Mouse (Mus musculus) G1E (cell line): ENCODE data around the gene Tmod4. TPM values are rescaled to one million over a fixed set of nuclear protein-coding genes. Genes with fewer than 3 reads are reported as not detected.

Experiments
- ATAC-seq: 2 replicates; pipeline ENCODE4 v1.8.0; 2016; ENCODE audit warnings: mild to moderate bottlenecking; ENCODE audit not compliant: insufficient number of reproducible peaks, poor library complexity, low FRiP score, severe bottlenecking; ENCODE audit errors: extremely low read depth
- DNase-seq: peaks from one replicate; pipeline ENCODE4 v3.0.0; 2012; ENCODE audit warnings: low spot score
- H3K27me3 ChIP-seq: 2 replicates; pipeline ENCODE4 v1.6.1; 2012; ENCODE audit warnings: mild to moderate bottlenecking, low read length, inconsistent platforms; ENCODE audit not compliant: insufficient read depth
- H3K36me3 ChIP-seq: replicated peaks from 2 replicates; pipeline ENCODE3; 2012; ENCODE audit warnings: mild to moderate bottlenecking, inconsistent platforms
- H3K4me1 ChIP-seq: 2 replicates; pipeline ENCODE4 v1.6.1; 2012; ENCODE audit warnings: low read depth, low read length, inconsistent platforms, mixed read lengths; ENCODE audit not compliant: insufficient read depth
- H3K4me3 ChIP-seq: 2 replicates; pipeline ENCODE4 v1.5.1; 2012; ENCODE audit warnings: low read depth, mild to moderate bottlenecking, inconsistent platforms, low read length, moderate library complexity, mixed read lengths
- H3K9me3 ChIP-seq: replicated peaks from 2 replicates; pipeline ENCODE4 v1.6.1; 2012; ENCODE audit warnings: inconsistent platforms
- CTCF ChIP-seq: IDR thresholded peaks from 2 replicates; pipeline ENCODE4 v1.5.1; 2012; ENCODE audit warnings: low read depth, low read length, inconsistent platforms, mixed read lengths
- GATA1 ChIP-seq: IDR thresholded peaks from 2 replicates; pipeline ENCODE4 v1.6.1; 2012; ENCODE audit warnings: borderline replicate concordance, low read length, inconsistent platforms, mixed read lengths
- GATA2 ChIP-seq: IDR thresholded peaks from 2 replicates; pipeline ENCODE4 v1.6.1; 2012; ENCODE audit warnings: low read depth, low read length, inconsistent platforms, borderline replicate concordance
- POLR2AphosphoS5 ChIP-seq: IDR thresholded peaks from 2 replicates; pipeline ENCODE4 v1.6.1; 2012; ENCODE audit warnings: low read depth, low read length, inconsistent platforms; ENCODE audit not compliant: insufficient replicate concordance
- TAL1 ChIP-seq: conservative IDR thresholded peaks from 2 replicates; pipeline ENCODE4 v1.6.1; 2012; ENCODE audit warnings: low read depth, low read length, inconsistent platforms, mixed read lengths
- polyA plus RNA-seq: library from polyadenylated mRNA; stranded (reverse); fragments of >175 nt; gene quantifications from 2 replicates; pipeline ENCODE4 v1.2.3, GENCODE M21; 2012
- total RNA-seq, 2 experiments: library from RNA; stranded (forward) in 1 of 2; stranded (reverse) in 1 of 2; fragments of 200-1000 nt in 1 of 2; fragments of >200 nt in 1 of 2; fragmentation: Nextera tagmentation in 1 of 2; gene quantifications; 2 replicates each; pipeline ENCODE4 v1.2.3; 2014 to 2017

Gene Tmod4
- total and polyA plus RNA-seq, 3 experiments, result 0.22 to 11.7 (median 4.5) TPM

GRCm38 (mm10) chr3:95136336-95136735 is 12.1 kb downstream of the Tmod4 start:
- Histone ChIP-seq H3K36me3 (peaks cover 53% of the 10 kb centered on the region), H3K9me3 (no peaks in the 10 kb centered on the region; the same call in 1 of the 2 replicates), H3K27me3 (no peaks in the 10 kb centered on the region), H3K4me1 (peaks cover 33% of the 10 kb centered on the region), H3K4me3 (no peak overlapping the region)
- DNase-seq, result no peak
- no peak for ATAC-seq
- TF ChIP-seq POLR2AphosphoS5 (no peak), GATA1 (no peak)

- ATAC-seq (no peak), DNase-seq (no peak)
- H3K4me1 ChIP-seq, result peaks cover 34% of the 10 kb centered on the region
- peaks cover 49% of the 10 kb centered on the region for H3K36me3 ChIP-seq
- TF ChIP-seq TAL1 (no peak), GATA2 (no peak), GATA1 (no peak), POLR2AphosphoS5 (no peak), CTCF (no peak)
- H3K27me3 ChIP-seq, result peaks cover 2% of the 10 kb centered on the region; the same call in 1 of the 2 replicates
- peak overlapping the region; percentile 18; the same call in 1 of the 2 replicates for H3K4me3 ChIP-seq
- no peaks in the 10 kb centered on the region; the same call in 1 of the 2 replicates for H3K9me3 ChIP-seq
These were observed 15.5 kb downstream of the Tmod4 start for GRCm38 (mm10) chr3:95139586-95140288.

GRCm38 (mm10) chr3:95140289-95140595 is 16.0 kb downstream of the Tmod4 start:
- H3K4me3 ChIP-seq, result peak overlapping the region; percentile 18; the same call in 1 of the 2 replicates
- no peaks in the 10 kb centered on the region; the same call in 1 of the 2 replicates for H3K9me3 ChIP-seq
- peaks cover 49% of the 10 kb centered on the region for H3K36me3 ChIP-seq
- TF ChIP-seq CTCF, result no peak
- no peak for TF ChIP-seq POLR2AphosphoS5
- no peak for TF ChIP-seq TAL1
- no peak for TF ChIP-seq GATA1
- no peak for TF ChIP-seq GATA2
- peaks cover 2% of the 10 kb centered on the region; the same call in 1 of the 2 replicates for H3K27me3 ChIP-seq
- DNase-seq, result no peak
- H3K4me1 ChIP-seq, result peaks cover 29% of the 10 kb centered on the region
- ATAC-seq, result no peak

GRCm38 (mm10) chr3:95140795-95141194 is 16.5 kb downstream of the Tmod4 start:
- Histone ChIP-seq H3K36me3 (peaks cover 47% of the 10 kb centered on the region), H3K4me3 (no peak overlapping the region), H3K27me3 (peaks cover 2% of the 10 kb centered on the region; the same call in 1 of the 2 replicates), H3K4me1 (peaks cover 24% of the 10 kb centered on the region), H3K9me3 (no peaks in the 10 kb centered on the region; the same call in 1 of the 2 replicates)
- no peak for ATAC-seq
- no peak for TF ChIP-seq POLR2AphosphoS5
- no peak for TF ChIP-seq TAL1
- TF ChIP-seq GATA1, result no peak
- no peak for TF ChIP-seq CTCF
- no peak for TF ChIP-seq GATA2
- no peak for DNase-seq

- Histone ChIP-seq H3K4me1 (peaks cover 17% of the 10 kb centered on the region), H3K4me3 (no peak overlapping the region), H3K27me3 (peaks cover 5% of the 10 kb centered on the region; the same call in 1 of the 2 replicates), H3K36me3 (peaks cover 42% of the 10 kb centered on the region), H3K9me3 (no peaks in the 10 kb centered on the region; the same call in 1 of the 2 replicates)
- ATAC-seq, result no peak
- TF ChIP-seq CTCF, result no peak
- no peak for TF ChIP-seq TAL1
- TF ChIP-seq POLR2AphosphoS5, result no peak
- no peak for TF ChIP-seq GATA1
- no peak for TF ChIP-seq GATA2
- DNase-seq, result no peak
These were observed 17.2 kb downstream of the Tmod4 start for GRCm38 (mm10) chr3:95141474-95141873.

GRCm38 (mm10) chr3:95141952-95142616 is 17.8 kb downstream of the Tmod4 start, which contains the start of gene Tnfaip8l2:
Gene Tnfaip8l2 (minus strand): TSS chr3:95142360.
- no peak within 1 kb of the TSS for H3K4me3 ChIP-seq
- H3K36me3 ChIP-seq, result peaks cover 36% of the 10 kb centered on the region
- H3K27me3 ChIP-seq, result peaks cover 11% of the 10 kb centered on the region
- peaks cover 14% of the 10 kb centered on the region for H3K4me1 ChIP-seq
- TF ChIP-seq GATA1 (no peak), POLR2AphosphoS5 (no peak), CTCF (no peak), TAL1 (no peak), GATA2 (no peak)
- DNase-seq (no peak), ATAC-seq (no peak)
- no peaks in the 10 kb centered on the region; the same call in 1 of the 2 replicates for H3K9me3 ChIP-seq
